Mouse (Mus musculus) lung, embryonic 15.5 days (tissue): ENCODE data around the gene Fam198b. TPM values are rescaled to one million over a fixed set of nuclear protein-coding genes. Genes with fewer than 3 reads are reported as not detected.

Experiments
- ATAC-seq: fragments of 200-750 bp; cut with Nextera tagmentation; 2 replicates; pipeline ENCODE4 v1.8.0; 2017; ENCODE audit warnings: moderate number of reproducible peaks, borderline replicate concordance; ENCODE audit not compliant: low FRiP score, low TSS enrichment; ENCODE audit errors: extremely low read depth
- H3K27ac ChIP-seq: fragments of 300-500 bp; sonication (generic); 2 replicates; pipeline ENCODE4 v1.5.1; 2015; ENCODE audit warnings: moderate library complexity, mild to moderate bottlenecking, inconsistent platforms
- H3K27me3 ChIP-seq: fragments of 300-500 bp; sonication (generic); 2 replicates; pipeline ENCODE4 v1.6.1; 2015; ENCODE audit warnings: inconsistent platforms
- H3K36me3 ChIP-seq: fragments of 300-500 bp; sonication (generic); 2 replicates; pipeline ENCODE4 v1.6.1; 2015; ENCODE audit warnings: inconsistent platforms
- H3K4me1 ChIP-seq: fragments of 300-500 bp; sonication (generic); 2 replicates; pipeline ENCODE4 v1.6.1; 2015; ENCODE audit warnings: inconsistent platforms
- H3K4me2 ChIP-seq: fragments of 300-500 bp; sonication (generic); 2 replicates; pipeline ENCODE4 v1.6.1; 2015; ENCODE audit warnings: inconsistent platforms, mild to moderate bottlenecking, moderate library complexity
- H3K4me3 ChIP-seq: fragments of 300-500 bp; sonication (generic); 2 replicates; pipeline ENCODE4 v1.5.1; 2015; ENCODE audit warnings: mild to moderate bottlenecking, inconsistent platforms
- H3K9ac ChIP-seq: fragments of 300-500 bp; sonication (generic); 2 replicates; pipeline ENCODE4 v1.6.1; 2015; ENCODE audit warnings: inconsistent platforms
- H3K9me3 ChIP-seq: fragments of 300-500 bp; sonication (generic); 2 replicates; pipeline ENCODE4 v1.6.1; 2016; ENCODE audit warnings: inconsistent platforms
- WGBS: fragments of 180-500 bp; shearing (Covaris S2); methylation state at CpG from one replicate; pipeline ENCODE4 v1.1.7; 2015; 5-methylcytosine and 5-hydroxymethylcytosine counted together
- polyA plus RNA-seq: library from polyadenylated mRNA; unstranded; fragments of >200 nt; fragmentation: Nextera tagmentation; extraction: Ambion mirVana; gene quantifications from 2 replicates; pipeline ENCODE4 v1.2.1, GENCODE M21; 2015

Fam198b gene
- polyA plus RNA-seq, 1 experiment from 2014 or later: 27.1 TPM

DNA sequence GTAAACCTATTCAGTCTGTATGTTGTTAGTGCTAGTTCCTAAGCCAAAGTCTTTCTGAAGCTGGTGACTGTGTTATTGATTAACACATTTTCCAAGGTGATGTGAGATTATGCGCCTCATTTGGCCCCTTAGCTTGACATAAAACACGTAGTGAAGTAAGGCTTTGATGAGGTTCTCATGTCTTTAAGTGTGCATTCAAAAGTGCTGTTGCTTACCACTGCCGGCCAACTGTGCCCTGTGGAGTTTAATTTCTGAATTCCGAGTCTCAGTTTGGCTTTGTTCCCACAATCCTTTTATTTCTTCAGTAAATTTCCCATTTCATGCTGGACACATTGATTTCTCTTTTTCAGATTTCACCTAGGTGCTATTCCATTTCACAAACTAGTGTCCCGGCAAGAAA is 26.6 kb upstream of the Fam198b start:
- no peak for ATAC-seq
- Histone ChIP-seq H3K4me1 (no peaks in the 10 kb centered on the region), H3K4me3 (no peak overlapping the region), H3K9ac (no peak overlapping the region), H3K4me2 (no peak overlapping the region), H3K9me3 (no peaks in the 10 kb centered on the region), H3K36me3 (no peaks in the 10 kb centered on the region), H3K27ac (no peak overlapping the region), H3K27me3 (no peaks in the 10 kb centered on the region)
- 57% methylated on average over 5 of the region's 5 CpGs for WGBS

GRCm38 (mm10) chr3:79858221-79858620 is 26.1 kb upstream of the Fam198b start:
- 82% methylated on average over 3 of the region's 3 CpGs for WGBS

DNA sequence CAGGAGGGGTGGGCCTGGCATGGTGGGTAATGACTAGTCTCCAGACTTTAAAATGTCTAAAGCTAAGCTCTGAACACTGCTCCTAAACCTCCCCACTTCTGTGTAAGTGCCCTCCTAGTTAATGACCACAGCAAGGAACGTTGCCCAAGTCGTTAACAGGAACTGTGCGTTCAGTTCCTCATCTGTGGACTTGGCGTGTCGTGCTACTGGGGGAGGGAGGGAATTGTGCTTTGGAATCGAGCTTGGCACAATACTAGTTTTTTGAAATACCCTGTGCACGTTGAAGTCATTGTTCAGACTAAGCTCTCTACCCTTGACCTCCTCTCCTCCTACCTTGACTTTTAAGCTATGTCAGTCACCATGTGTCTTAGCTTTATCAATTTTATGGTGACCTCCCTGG is 19.5 kb upstream of the Fam198b start:
- no peaks in the 10 kb centered on the region for H3K27me3 ChIP-seq
- H3K4me2 ChIP-seq: no peak overlapping the region
- no peak overlapping the region for H3K9ac ChIP-seq
- no peaks in the 10 kb centered on the region for H3K9me3 ChIP-seq
- H3K4me1 ChIP-seq: no peaks in the 10 kb centered on the region
- H3K27ac ChIP-seq: no peak overlapping the region
- H3K4me3 ChIP-seq: no peak overlapping the region
- 62% methylated on average over 7 of the region's 7 CpGs for WGBS
- ATAC-seq: no peak
- no peaks in the 10 kb centered on the region for H3K36me3 ChIP-seq

More at GRCm38 (mm10) chr3:79858221-79858620, 26.1 kb upstream of the Fam198b start:
- H3K9me3 ChIP-seq: no peaks in the 10 kb centered on the region
- no peak overlapping the region for H3K4me3 ChIP-seq
- H3K4me2 ChIP-seq: no peak overlapping the region
- no peak overlapping the region for H3K27ac ChIP-seq
- H3K4me1 ChIP-seq: no peaks in the 10 kb centered on the region
- no peaks in the 10 kb centered on the region for H3K36me3 ChIP-seq
- no peak for ATAC-seq
- H3K9ac ChIP-seq: no peak overlapping the region
- no peaks in the 10 kb centered on the region for H3K27me3 ChIP-seq

GRCm38 (mm10) chr3:79866089-79866488 is 18.2 kb upstream of the Fam198b start:
- Histone ChIP-seq H3K4me3 (no peak overlapping the region), H3K4me1 (no peaks in the 10 kb centered on the region), H3K9ac (no peak overlapping the region), H3K4me2 (no peak overlapping the region), H3K27me3 (no peaks in the 10 kb centered on the region), H3K9me3 (no peaks in the 10 kb centered on the region), H3K27ac (no peak overlapping the region), H3K36me3 (no peaks in the 10 kb centered on the region)
- ATAC-seq: no peak
- 78% methylated on average over 3 of the region's 3 CpGs for WGBS

GRCm38 (mm10) chr3:79866526-79866925 is 17.8 kb upstream of the Fam198b start:
- Histone ChIP-seq H3K4me2 (no peak overlapping the region), H3K9me3 (no peaks in the 10 kb centered on the region), H3K27me3 (no peaks in the 10 kb centered on the region), H3K36me3 (no peaks in the 10 kb centered on the region), H3K4me3 (no peak overlapping the region), H3K4me1 (no peaks in the 10 kb centered on the region), H3K27ac (no peak overlapping the region), H3K9ac (no peak overlapping the region)
- WGBS: 82% methylated on average over 9 of the region's 9 CpGs
- no peak for ATAC-seq

GRCm38 (mm10) chr3:79867121-79867709 is 17.1 kb upstream of the Fam198b start:
- WGBS: 68% methylated on average over 1 of the region's 1 CpGs
- H3K4me3 ChIP-seq: no peak overlapping the region
- no peak for ATAC-seq
- H3K9ac ChIP-seq: no peak overlapping the region
- H3K4me1 ChIP-seq: no peaks in the 10 kb centered on the region
- no peak overlapping the region for H3K27ac ChIP-seq
- H3K4me2 ChIP-seq: no peak overlapping the region
- no peaks in the 10 kb centered on the region for H3K27me3 ChIP-seq
- no peaks in the 10 kb centered on the region for H3K36me3 ChIP-seq
- H3K9me3 ChIP-seq: no peaks in the 10 kb centered on the region

GRCm38 (mm10) chr3:79875471-79875870 is 8.9 kb upstream of the Fam198b start:
- Histone ChIP-seq H3K36me3 (no peaks in the 10 kb centered on the region), H3K9me3 (no peaks in the 10 kb centered on the region), H3K27ac (no peak overlapping the region), H3K4me2 (no peak overlapping the region), H3K4me1 (peaks cover 9% of the 10 kb centered on the region; the same call in 1 of the 2 replicates), H3K4me3 (no peak overlapping the region), H3K9ac (no peak overlapping the region), H3K27me3 (no peaks in the 10 kb centered on the region)
- ATAC-seq: no peak
- 91% methylated on average over 5 of the region's 5 CpGs for WGBS

DNA sequence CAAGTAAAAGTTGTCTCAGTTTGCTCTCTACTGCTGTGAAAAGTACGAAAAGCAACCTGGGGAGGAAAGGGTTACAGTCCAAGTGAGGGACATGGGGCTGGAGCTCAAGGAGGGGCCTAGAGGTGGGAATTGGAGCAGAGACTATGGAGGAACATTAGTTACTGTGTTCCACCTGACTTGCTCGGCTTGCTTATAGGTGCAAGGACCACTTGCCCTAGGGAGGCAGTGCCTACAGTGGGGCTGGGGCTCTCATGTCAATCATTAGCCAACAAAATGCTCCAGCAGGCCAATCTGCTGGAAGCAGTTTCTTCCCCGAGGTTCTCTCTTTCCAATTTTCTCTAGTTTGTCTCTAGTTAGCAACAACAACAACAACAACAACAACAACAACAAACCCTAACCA is 6.0 kb upstream of the Fam198b start:
- H3K9me3 ChIP-seq: no peaks in the 10 kb centered on the region
- no peak overlapping the region for H3K27ac ChIP-seq
- no peak for ATAC-seq
- H3K27me3 ChIP-seq: no peaks in the 10 kb centered on the region
- H3K4me1 ChIP-seq: peaks cover 16% of the 10 kb centered on the region; the same call in 1 of the 2 replicates
- no peaks in the 10 kb centered on the region for H3K36me3 ChIP-seq
- no peak overlapping the region for H3K4me2 ChIP-seq
- no peak overlapping the region for H3K4me3 ChIP-seq
- WGBS: 54% methylated on average over 3 of the region's 3 CpGs
- H3K9ac ChIP-seq: no peak overlapping the region

DNA sequence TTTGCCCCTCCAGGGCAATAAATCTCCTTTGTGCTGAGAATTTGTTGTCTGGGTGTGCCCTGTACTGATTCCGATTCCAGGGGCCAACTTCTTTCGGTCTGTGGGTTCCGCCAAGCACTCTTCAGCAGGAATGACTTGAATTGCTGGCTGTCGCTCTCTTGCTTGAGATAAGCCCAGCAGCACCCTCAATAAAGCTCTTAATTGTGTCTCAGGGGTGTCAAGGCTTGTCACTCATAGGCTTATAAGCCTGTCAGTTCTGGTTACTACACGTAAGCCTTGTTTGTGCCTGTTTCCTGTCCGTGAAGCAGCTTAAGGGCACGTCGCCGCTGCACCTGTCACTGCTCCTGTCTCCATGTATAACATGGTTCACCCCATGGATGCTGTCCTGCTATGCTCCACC is 5.1 kb upstream of the Fam198b start:
- Histone ChIP-seq H3K27me3 (no peaks in the 10 kb centered on the region), H3K27ac (peak overlapping the region; percentile 27; the same call in 1 of the 2 replicates), H3K36me3 (no peaks in the 10 kb centered on the region), H3K9me3 (no peaks in the 10 kb centered on the region), H3K4me2 (0 out of 2 replicates have a peak overlapping the region, but pooled peaks have one; percentile 28), H3K4me1 (peaks cover 19% of the 10 kb centered on the region; the same call in 1 of the 2 replicates), H3K4me3 (no peak overlapping the region), H3K9ac (no peak overlapping the region)
- WGBS: 43% methylated on average over 9 of the region's 9 CpGs
- ATAC-seq: no peak

DNA sequence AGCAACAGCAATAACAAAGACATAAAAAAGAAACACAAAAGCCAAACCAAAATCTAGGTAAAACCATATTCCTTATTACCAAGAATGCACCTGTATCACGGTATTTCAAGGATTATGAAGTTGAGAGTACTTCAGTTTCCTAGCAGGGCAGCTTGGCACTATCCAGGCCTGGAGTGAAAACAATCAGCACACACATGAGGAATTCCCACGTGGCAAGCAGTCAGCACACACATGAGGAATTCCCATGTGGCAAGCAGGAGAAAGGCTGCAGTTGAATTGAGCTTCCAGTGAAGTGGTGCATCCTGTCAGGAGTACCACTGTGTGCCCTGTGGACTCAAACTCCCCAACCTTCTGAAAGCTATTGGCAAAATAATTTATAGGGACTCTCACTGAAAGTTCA is 2.7 kb upstream of the Fam198b start:
- Histone ChIP-seq H3K4me1 (peaks cover 29% of the 10 kb centered on the region), H3K4me2 (no peak overlapping the region), H3K4me3 (no peak overlapping the region), H3K36me3 (no peaks in the 10 kb centered on the region), H3K9ac (no peak overlapping the region), H3K9me3 (no peaks in the 10 kb centered on the region), H3K27me3 (no peaks in the 10 kb centered on the region), H3K27ac (peak overlapping the region; percentile 25; the same call in 1 of the 2 replicates)
- 35% methylated on average over 2 of the region's 2 CpGs for WGBS
- no peak for ATAC-seq

DNA sequence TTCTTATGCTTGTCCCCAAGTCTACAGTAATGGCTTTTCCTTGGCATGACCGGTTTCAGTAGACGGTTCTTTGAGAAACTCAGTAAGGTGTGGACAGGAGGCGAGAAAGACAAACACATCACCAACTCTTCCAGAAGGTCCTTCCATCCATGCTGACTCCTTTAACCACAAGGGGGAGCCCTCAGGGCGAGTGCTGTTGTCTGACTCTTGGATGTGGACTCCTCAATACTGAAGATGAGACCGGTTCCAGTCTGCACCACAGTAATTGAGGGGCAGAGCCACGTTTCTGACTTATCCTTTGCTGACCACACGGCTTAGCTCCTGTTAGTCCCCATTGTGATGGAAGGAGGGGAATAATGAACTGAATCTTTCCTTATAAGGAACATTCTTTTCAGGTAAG is 1.2 kb upstream of the Fam198b start:
- no peak overlapping the region for H3K9ac ChIP-seq
- no peak for ATAC-seq
- H3K4me1 ChIP-seq: peaks cover 42% of the 10 kb centered on the region
- WGBS: 32% methylated on average over 7 of the region's 7 CpGs
- no peaks in the 10 kb centered on the region for H3K9me3 ChIP-seq
- H3K27ac ChIP-seq: no peak overlapping the region
- H3K36me3 ChIP-seq: no peaks in the 10 kb centered on the region
- H3K4me3 ChIP-seq: no peak overlapping the region
- no peaks in the 10 kb centered on the region for H3K27me3 ChIP-seq
- H3K4me2 ChIP-seq: no peak overlapping the region

DNA sequence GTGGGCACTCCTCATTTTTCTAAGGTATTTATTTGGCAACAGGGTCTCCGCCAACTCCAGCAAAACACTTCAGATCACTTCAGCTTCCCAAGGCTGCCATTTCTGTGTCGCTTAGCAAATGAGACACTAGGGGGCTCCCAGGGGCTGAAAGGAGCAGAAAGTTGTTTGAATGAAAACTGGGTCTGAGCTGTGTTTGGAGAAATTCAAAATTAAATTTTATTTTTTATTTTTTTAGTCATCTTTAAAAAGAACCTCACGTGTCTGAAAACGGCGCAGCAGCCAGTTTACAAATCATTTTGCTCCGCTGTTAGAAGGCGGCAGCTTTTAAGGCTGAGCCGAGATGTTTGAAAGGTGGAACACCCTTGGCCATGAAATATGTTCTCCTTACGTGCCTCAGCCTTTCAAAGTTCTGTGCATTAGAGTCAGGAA is 442 bp downstream of the Fam198b start:
- Histone ChIP-seq H3K27ac (peak overlapping the region; percentile 63), H3K4me2 (peak overlapping the region; percentile 55), H3K36me3 (no peaks in the 10 kb centered on the region), H3K4me3 (peak overlapping the region; percentile 40), H3K4me1 (peaks cover 33% of the 10 kb centered on the region), H3K9ac (peak overlapping the region; percentile 28; the same call in 1 of the 2 replicates), H3K9me3 (no peaks in the 10 kb centered on the region), H3K27me3 (no peaks in the 10 kb centered on the region)
- ATAC-seq: no peak; the same call in 1 of the 2 replicates
- WGBS: 2% methylated on average over 9 of the region's 9 CpGs
